Mouse (Mus musculus) lung, embryonic 16.5 days (tissue): ENCODE results near the gene Foxp4. TPM values are rescaled to one million over a fixed set of nuclear protein-coding genes. Genes with fewer than 3 reads are reported as not detected.

ENCODE experiments used
- ATAC-seq: fragments of 200-750 bp; cut with Nextera tagmentation; 2 replicates; pipeline ENCODE4 v1.8.0; 2017; ENCODE audit warnings: low read depth, mild to moderate bottlenecking, moderate library complexity
- H3K27ac ChIP-seq: fragments of 300-500 bp; sonication (generic); 2 replicates; pipeline ENCODE4 v1.5.1; 2014; ENCODE audit warnings: mild to moderate bottlenecking, control low read depth, low read length
- H3K27me3 ChIP-seq: fragments of 300-500 bp; sonication (generic); 2 replicates; pipeline ENCODE4 v1.6.1; 2014; ENCODE audit warnings: low read depth, low read length, mixed read lengths; ENCODE audit not compliant: control insufficient read depth, insufficient read depth
- H3K36me3 ChIP-seq: fragments of 300-500 bp; sonication (generic); 2 replicates; pipeline ENCODE4 v1.6.1; 2014; ENCODE audit warnings: low read length; ENCODE audit not compliant: control insufficient read depth, insufficient read depth
- H3K4me1 ChIP-seq: fragments of 300-500 bp; sonication (generic); replicated peaks from 2 replicates; pipeline ENCODE4 v1.6.1; 2014; ENCODE audit warnings: low read length, mixed read lengths; ENCODE audit not compliant: control insufficient read depth, insufficient read depth
- H3K4me2 ChIP-seq: fragments of 300-500 bp; sonication (generic); 2 replicates; pipeline ENCODE4 v1.6.1; 2014; ENCODE audit warnings: low read depth, low read length, control low read depth
- H3K4me3 ChIP-seq: fragments of 300-500 bp; sonication (generic); 2 replicates; pipeline ENCODE4 v1.5.1; 2014; ENCODE audit warnings: mild to moderate bottlenecking, low read length, control low read depth
- H3K9ac ChIP-seq: fragments of 300-500 bp; sonication (generic); 2 replicates; pipeline ENCODE4 v1.6.1; 2014; ENCODE audit warnings: low read length, control low read depth
- H3K9me3 ChIP-seq: fragments of 300-500 bp; sonication (generic); 2 replicates; pipeline ENCODE4 v1.6.1; 2016; ENCODE audit warnings: low read length; ENCODE audit not compliant: control insufficient read depth
- WGBS: fragments of 180-500 bp; shearing (Covaris S2); extraction: QIAGEN DNeasy Blood & Tissue Kit; methylation state at CpG from one replicate; pipeline ENCODE4 v1.1.7; 2014; 5-methylcytosine and 5-hydroxymethylcytosine counted together
- polyA plus RNA-seq: library from polyadenylated mRNA; unstranded; fragments of >200 nt; fragmentation: Nextera tagmentation; extraction: Ambion mirVana; gene quantifications from 2 replicates; pipeline ENCODE4 v1.2.1, GENCODE M21; 2015

Gene Foxp4
- polyA plus RNA-seq, 1 experiment from 2014 or later = 13.6 TPM

DNA sequence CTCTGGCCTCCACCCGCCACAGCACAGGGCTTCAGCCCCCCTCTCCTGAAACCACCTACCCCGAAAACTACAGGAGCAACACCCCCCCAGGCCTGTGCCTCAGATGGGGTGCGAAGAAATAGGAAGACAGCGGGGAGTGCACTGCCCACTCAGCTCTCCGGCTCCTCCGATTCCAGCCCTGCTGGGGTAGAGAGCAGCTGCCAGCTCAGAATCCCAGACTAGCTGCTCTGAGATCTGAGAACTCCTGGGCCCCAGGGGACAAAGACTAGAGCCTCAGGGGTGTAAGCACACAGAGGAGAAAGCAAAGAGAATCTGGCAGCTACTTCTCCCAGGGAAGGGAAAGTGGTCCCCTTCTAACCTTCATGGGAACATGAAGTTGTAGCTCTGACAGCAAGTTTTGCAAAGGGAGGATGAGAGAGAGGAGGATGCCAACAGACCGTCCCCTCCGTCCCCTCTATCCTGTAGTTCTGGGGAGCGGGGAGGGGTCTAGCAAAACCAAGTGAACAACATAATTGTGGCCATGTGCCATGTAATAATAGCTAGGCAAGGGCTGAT, 17.0 kb downstream of the Foxp4 start:
- no peak for ATAC-seq
- H3K36me3 ChIP-seq = peaks cover 7% of the 10 kb centered on the region
- no peaks in the 10 kb centered on the region for H3K27me3 ChIP-seq
- H3K4me2 ChIP-seq = no peak overlapping the region
- H3K27ac ChIP-seq = no peak overlapping the region
- no peak overlapping the region for H3K9ac ChIP-seq
- no peak overlapping the region for H3K4me3 ChIP-seq
- no peaks in the 10 kb centered on the region for H3K9me3 ChIP-seq
- H3K4me1 ChIP-seq = peaks cover 45% of the 10 kb centered on the region
- WGBS = 52% methylated on average over 9 of the region's 9 CpGs

DNA sequence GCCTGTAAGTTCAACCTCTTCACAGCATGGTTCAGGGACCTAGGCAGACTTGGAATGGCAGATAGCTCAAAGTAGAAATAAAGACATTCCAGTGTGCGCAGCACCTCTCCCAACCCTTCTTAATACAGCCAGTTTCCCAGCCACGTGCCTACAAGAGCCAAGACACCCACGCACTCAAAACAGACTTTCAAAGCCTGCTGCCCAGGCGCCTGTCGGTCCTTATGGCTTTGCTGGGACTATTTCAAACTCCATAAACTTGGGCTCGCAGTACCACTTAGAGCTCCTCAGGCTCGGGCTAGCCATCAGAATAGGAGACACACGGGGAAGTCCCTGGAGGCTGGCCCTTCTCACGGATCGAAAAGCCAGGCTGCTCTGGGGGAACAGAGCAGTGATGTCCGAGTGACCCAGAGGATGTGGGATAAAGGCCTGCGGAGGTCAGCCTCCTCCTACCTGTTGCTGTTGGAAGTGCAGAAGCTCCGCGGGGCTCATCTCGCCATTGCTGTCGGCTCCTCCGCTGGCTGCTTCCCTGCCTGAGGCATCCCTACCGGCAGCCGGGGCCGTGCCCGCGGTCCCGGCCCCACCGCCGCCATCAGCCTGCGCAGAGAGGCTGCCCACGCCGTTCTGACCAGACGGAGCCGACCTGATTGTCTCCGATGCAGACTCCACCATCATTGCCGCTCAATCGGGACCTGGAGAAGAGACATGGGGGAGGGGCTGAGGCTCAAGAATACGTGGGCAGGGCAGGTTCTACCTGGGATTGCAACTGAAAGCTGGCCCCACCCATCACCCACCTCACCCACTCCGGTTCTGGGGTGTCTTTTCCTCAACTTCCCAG, 20.4 kb downstream of the Foxp4 start:
- no peak for ATAC-seq
- Histone ChIP-seq H3K27ac (no peak overlapping the region), H3K9me3 (no peaks in the 10 kb centered on the region), H3K4me3 (no peak overlapping the region), H3K4me2 (no peak overlapping the region), H3K9ac (no peak overlapping the region), H3K4me1 (peaks cover 42% of the 10 kb centered on the region), H3K27me3 (no peaks in the 10 kb centered on the region), H3K36me3 (peaks cover 20% of the 10 kb centered on the region)
- 48% methylated on average over 35 of the region's 35 CpGs for WGBS

DNA sequence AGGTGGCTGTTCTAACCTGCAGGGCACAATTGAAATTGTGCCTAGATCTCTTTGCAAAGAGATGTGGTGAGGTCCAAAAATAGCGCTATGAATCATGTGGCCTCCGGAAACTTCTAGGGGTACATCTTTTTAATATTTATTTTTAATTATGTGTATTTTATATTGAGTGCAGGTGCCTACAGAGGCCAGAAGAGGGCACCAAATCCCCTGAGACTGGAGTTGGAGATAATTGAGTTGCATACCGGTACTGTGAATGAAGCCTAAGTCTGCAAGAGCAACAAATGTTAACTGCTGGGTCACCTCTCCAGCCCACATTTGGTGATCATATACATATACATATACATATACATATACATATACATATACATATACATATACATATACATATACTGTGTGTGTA, 22.7 kb downstream of the Foxp4 start:
- H3K9ac ChIP-seq = no peak overlapping the region
- no peaks in the 10 kb centered on the region for H3K9me3 ChIP-seq
- peaks cover 20% of the 10 kb centered on the region for H3K36me3 ChIP-seq
- no peaks in the 10 kb centered on the region for H3K27me3 ChIP-seq
- no peak overlapping the region for H3K27ac ChIP-seq
- H3K4me2 ChIP-seq = no peak overlapping the region
- peaks cover 41% of the 10 kb centered on the region for H3K4me1 ChIP-seq
- H3K4me3 ChIP-seq = no peak overlapping the region
- no peak for ATAC-seq
- WGBS = 76% methylated on average over 3 of the region's 3 CpGs

DNA sequence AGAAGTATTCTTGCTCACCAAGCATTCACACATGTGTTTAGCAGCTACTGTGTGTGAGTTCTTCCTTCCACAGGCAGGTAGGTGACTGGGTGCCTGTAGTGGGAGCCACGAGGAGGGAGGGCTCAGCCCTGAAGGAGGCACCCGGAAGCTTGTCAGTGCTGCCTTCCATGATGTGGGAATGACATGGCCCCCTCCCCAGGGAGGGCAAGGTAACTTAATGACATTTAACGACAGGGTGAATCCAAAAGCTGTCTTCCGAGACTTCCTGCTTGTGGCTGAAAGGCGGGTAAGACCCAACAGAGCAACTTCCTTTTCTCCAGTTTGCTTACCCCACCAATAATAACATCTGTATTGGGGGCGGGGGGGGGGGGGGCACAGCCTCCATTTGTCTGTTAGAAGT, 23.7 kb downstream of the Foxp4 start:
- Histone ChIP-seq H3K27me3 (no peaks in the 10 kb centered on the region), H3K4me3 (no peak overlapping the region), H3K27ac (no peak overlapping the region), H3K36me3 (peaks cover 24% of the 10 kb centered on the region), H3K9me3 (no peaks in the 10 kb centered on the region), H3K4me2 (no peak overlapping the region), H3K9ac (no peak overlapping the region), H3K4me1 (peaks cover 37% of the 10 kb centered on the region)
- 52% methylated on average over 6 of the region's 6 CpGs for WGBS
- ATAC-seq = no peak

DNA sequence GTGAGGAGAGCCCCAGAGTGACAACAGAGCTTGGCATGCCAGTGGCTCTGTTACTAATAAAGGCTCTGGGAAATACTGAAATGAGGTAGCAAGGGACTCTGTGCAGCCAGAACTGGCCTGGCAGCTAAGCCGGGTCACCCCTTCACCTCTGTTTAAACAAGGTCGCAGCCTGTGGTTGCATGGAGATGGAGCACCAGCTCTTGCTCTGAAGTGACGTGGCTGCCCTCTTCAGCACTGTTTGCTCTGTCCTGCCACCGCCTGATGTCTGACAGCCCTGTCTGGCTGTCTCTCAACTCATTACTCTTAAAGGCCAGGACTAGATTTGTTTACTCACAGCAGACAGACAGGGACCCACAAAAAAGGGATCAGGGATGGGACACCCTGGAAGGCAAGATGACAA, 25.3 kb downstream of the Foxp4 start:
- 11% methylated on average over 4 of the region's 4 CpGs for WGBS
- peak; percentile 72 for ATAC-seq
- no peak overlapping the region for H3K4me3 ChIP-seq

DNA sequence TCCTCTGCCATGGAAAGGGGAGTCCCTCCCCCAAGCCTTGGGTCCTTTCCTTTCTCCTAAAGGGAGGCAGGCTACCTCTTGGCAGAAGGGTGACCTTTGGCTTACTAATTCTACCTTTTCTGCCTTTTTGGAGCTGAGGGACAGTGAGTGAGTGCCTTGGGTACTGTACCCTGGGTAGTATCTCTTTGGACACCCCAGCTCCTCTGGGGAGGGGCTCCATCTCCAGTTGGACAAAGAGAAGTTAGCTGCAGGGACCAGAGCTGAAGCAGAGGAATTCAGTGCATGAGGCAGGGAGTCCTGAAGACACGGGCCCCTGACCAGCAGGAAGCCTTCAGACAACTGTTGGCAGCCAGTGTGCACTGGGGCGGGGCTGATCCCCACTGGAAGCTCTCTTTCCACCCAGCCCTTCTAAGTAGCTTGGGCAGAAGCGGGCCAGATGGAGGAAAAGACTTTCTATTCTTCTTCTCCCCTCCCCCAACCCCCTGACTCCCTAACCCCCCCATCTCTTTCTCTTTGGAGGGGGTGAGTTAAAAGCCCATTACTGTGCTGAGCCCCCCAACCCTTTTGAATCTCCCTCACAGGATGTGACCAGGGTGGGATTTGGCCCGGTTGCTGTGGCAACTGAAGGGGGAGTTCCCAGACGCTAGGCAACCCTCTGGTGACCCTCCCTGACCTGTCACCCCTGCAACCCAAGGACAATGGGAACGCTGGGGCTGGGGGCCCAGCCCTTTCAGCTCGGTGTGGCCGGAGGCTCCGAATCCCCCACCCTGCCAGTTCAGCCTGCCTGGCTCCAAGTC, 26.3 kb downstream of the Foxp4 start:
- Histone ChIP-seq H3K4me3 (no peak overlapping the region), H3K4me1 (peaks cover 32% of the 10 kb centered on the region), H3K4me2 (peak overlapping the region; percentile 9; the same call in 1 of the 2 replicates), H3K9me3 (no peaks in the 10 kb centered on the region), H3K27me3 (no peaks in the 10 kb centered on the region), H3K9ac (no peak overlapping the region; the same call in 1 of the 2 replicates), H3K27ac (peak overlapping the region; percentile 48), H3K36me3 (peaks cover 30% of the 10 kb centered on the region)
- ATAC-seq = peak; percentile 90
- WGBS = 7% methylated on average over 9 of the region's 9 CpGs

More for the DNA sequence above, 25.3 kb downstream of the Foxp4 start:
- Histone ChIP-seq H3K9me3 (no peaks in the 10 kb centered on the region), H3K27me3 (no peaks in the 10 kb centered on the region), H3K9ac (no peak overlapping the region), H3K4me1 (peaks cover 32% of the 10 kb centered on the region), H3K36me3 (peaks cover 28% of the 10 kb centered on the region), H3K4me2 (no peak overlapping the region), H3K27ac (peak overlapping the region; percentile 48)

DNA sequence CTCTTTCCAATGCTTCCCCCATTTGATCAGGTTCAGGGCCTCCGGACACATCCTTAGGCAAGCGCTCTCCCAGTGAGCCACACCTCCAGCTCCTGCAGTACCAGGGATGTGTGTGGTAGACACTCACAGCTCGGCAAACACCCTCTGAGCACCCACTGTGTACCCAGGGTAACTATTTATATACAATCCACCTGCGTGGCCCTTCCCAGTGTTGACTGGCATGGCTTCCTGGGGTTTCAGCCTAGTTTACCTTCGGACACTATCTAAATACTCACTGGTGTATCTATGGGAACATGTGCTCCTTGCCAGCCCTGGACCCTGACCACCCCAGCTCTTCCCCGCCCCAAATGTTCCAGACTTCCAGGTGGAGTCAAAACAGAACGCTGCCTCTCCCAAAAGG, 34.7 kb downstream of the Foxp4 start:
- H3K27ac ChIP-seq = no peak overlapping the region; the same call in 1 of the 2 replicates
- peak; percentile 63 for ATAC-seq

DNA sequence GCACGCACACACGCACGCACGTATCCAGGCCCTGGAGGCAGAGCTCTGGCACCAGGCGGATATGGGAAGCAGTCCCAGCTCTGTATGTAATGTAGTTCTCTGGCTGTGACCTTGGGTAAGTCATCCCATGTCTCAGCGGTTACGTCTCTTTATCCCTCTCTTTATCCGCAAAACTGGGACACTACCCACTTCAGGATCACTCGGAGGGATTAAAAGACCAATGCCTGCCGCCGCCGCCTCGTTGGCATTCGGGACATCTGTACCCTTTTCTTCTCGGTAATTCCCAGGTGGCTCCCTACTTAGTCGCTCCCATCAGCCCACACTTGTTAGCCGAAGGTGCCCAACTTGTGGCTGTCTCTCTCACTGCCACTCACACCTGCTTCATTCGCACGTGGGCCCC, 35.2 kb downstream of the Foxp4 start:
- Histone ChIP-seq H3K27me3 (no peaks in the 10 kb centered on the region), H3K36me3 (peaks cover 7% of the 10 kb centered on the region), H3K27ac (no peak overlapping the region), H3K4me2 (no peak overlapping the region), H3K9ac (no peak overlapping the region), H3K9me3 (no peaks in the 10 kb centered on the region), H3K4me3 (no peak overlapping the region), H3K4me1 (peaks cover 44% of the 10 kb centered on the region)
- WGBS = 53% methylated on average over 19 of the region's 19 CpGs
- no peak for ATAC-seq

More for the DNA sequence above, 34.7 kb downstream of the Foxp4 start:
- Histone ChIP-seq H3K4me1 (peaks cover 44% of the 10 kb centered on the region), H3K36me3 (peaks cover 8% of the 10 kb centered on the region; the same call in 1 of the 2 replicates), H3K4me3 (no peak overlapping the region), H3K27me3 (no peaks in the 10 kb centered on the region), H3K9me3 (no peaks in the 10 kb centered on the region), H3K4me2 (no peak overlapping the region), H3K9ac (no peak overlapping the region)
- WGBS = 59% methylated on average over 7 of the region's 7 CpGs

DNA sequence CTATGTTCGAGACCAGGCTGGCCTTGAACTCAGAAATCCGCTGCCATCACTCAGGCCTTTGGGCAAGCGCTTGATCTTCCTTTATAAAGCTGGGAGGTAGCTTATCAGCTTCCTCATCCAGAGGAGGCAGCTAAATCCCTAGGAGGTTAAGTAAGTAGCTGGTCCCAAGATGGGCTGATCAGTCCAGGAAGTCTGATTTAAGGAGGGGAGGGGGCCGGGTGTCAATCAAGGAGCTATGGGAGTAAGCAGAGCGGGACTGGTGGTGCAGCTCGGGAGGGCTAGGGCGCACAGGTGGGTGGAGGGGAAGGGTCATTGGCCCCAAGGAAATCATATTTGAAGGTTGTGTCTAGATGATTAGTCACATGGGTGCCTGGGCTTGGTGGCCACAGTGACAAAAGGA, 35.8 kb downstream of the Foxp4 start:
- H3K27ac ChIP-seq = no peak overlapping the region

More for the DNA sequence above, 35.8 kb downstream of the Foxp4 start:
- Histone ChIP-seq H3K4me2 (no peak overlapping the region), H3K4me1 (peaks cover 44% of the 10 kb centered on the region), H3K9me3 (no peaks in the 10 kb centered on the region), H3K4me3 (no peak overlapping the region), H3K27me3 (no peaks in the 10 kb centered on the region), H3K9ac (peak overlapping the region; percentile 14; the same call in 1 of the 2 replicates), H3K36me3 (peaks cover 7% of the 10 kb centered on the region)
- WGBS = 68% methylated on average over 7 of the region's 7 CpGs
- no peak for ATAC-seq
